Mouse (Mus musculus): ENCODE data around the gene 4930444G20Rik. TPM values are rescaled to one million over a fixed set of nuclear protein-coding genes. Genes with fewer than 3 reads are reported as not detected.
"Not testable (repeated sequence)": the region's sequence is repeated elsewhere in the genome, so short reads cannot be mapped to it uniquely, and the experiment has no call there.

The 4930444G20Rik gene
- not detected in 2 replicates for polyA plus RNA-seq (2014; fragmentation: Nextera tagmentation; extraction: Ambion mirVana)

GRCm38 (mm10) chr10:22067979-22068378, at the start of gene 4930444G20Rik:
Gene 4930444G20Rik, minus strand, starts transcription at chr10:22068079.
- not testable (repeated sequence) for DNase-seq (ENCODE audit: low spot score); H3K4me2 ChIP-seq (ENCODE audit: low read depth); ATAC-seq (ENCODE audit: insufficient read depth, low FRiP score, low TSS enrichment); H3K4me1 ChIP-seq (ENCODE audit: control insufficient read depth, insufficient read depth, low read length); H3K9me3 ChIP-seq (ENCODE audit: control insufficient read depth, low read length); H3K27me3 ChIP-seq (ENCODE audit: control insufficient read depth, insufficient read depth, low read length); H3K9ac ChIP-seq (ENCODE audit: low read length); H3K27ac ChIP-seq (ENCODE audit: low read depth, low read length); H3K36me3 ChIP-seq (ENCODE audit: control insufficient read depth, insufficient read depth, low read length); H3K4me3 ChIP-seq (ENCODE audit: low read depth, low read length)
- 88% methylated on average over 7 of the region's 7 CpGs for WGBS

- Histone ChIP-seq H3K27ac (ENCODE audit: low read depth, low read length) (no peak overlapping the region), H3K27me3 (ENCODE audit: control insufficient read depth, insufficient read depth, low read length) (no peaks in the 10 kb centered on the region), H3K4me3 (ENCODE audit: low read depth, low read length) (no peak overlapping the region), H3K4me2 (ENCODE audit: low read depth) (no peak overlapping the region), H3K9me3 (ENCODE audit: control insufficient read depth, low read length) (no peaks in the 10 kb centered on the region), H3K9ac (ENCODE audit: low read length) (no peak overlapping the region), H3K36me3 (ENCODE audit: control insufficient read depth, insufficient read depth, low read length) (no peaks in the 10 kb centered on the region), H3K4me1 (ENCODE audit: control insufficient read depth, insufficient read depth, low read length) (no peaks in the 10 kb centered on the region)
- 82% methylated on average over 2 of the region's 2 CpGs for WGBS
- no peak for ATAC-seq (ENCODE audit: insufficient read depth, low FRiP score, low TSS enrichment)
- no peak for DNase-seq (ENCODE audit: low spot score)
Observed at GRCm38 (mm10) chr10:22074531-22074930, 6.7 kb upstream of the 4930444G20Rik start.

- Histone ChIP-seq H3K27ac (ENCODE audit: low read depth, low read length) (no peak overlapping the region), H3K9me3 (ENCODE audit: control insufficient read depth, low read length) (no peaks in the 10 kb centered on the region), H3K36me3 (ENCODE audit: control insufficient read depth, insufficient read depth, low read length) (no peaks in the 10 kb centered on the region), H3K27me3 (ENCODE audit: control insufficient read depth, insufficient read depth, low read length) (no peaks in the 10 kb centered on the region), H3K4me3 (ENCODE audit: low read depth, low read length) (no peak overlapping the region), H3K9ac (ENCODE audit: low read length) (no peak overlapping the region), H3K4me1 (ENCODE audit: control insufficient read depth, insufficient read depth, low read length) (no peaks in the 10 kb centered on the region), H3K4me2 (ENCODE audit: low read depth) (no peak overlapping the region)
- WGBS = 63% methylated on average over 2 of the region's 2 CpGs
- DNase-seq (ENCODE audit: low spot score) (no peak), ATAC-seq (ENCODE audit: insufficient read depth, low FRiP score, low TSS enrichment) (no peak)
Observed at GRCm38 (mm10) chr10:22072739-22073138, 4.9 kb upstream of the 4930444G20Rik start.

DNA sequence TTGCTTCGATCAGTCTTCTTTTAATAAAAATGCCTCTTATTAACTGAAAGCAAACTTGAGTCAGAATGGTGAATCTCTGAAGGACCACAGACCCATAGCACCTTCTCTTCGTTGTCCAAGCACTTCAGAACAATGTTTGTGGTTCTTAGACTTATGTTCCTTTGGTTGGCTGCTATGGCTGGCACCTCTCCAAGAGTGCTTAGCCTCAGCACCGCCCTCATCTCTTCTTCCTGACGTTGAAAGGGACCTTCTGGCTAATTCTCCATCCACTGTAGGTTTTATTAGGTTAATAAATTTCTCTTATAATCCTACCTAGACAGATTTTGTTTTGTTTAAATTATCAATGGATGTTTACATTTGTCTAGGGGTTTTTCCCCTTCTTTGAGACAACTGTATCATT, 2.7 kb upstream of the 4930444G20Rik start:
- DNase-seq (ENCODE audit: low spot score) (no peak), ATAC-seq (ENCODE audit: insufficient read depth, low FRiP score, low TSS enrichment) (no peak)
- Histone ChIP-seq H3K27me3 (ENCODE audit: control insufficient read depth, insufficient read depth, low read length) (no peaks in the 10 kb centered on the region), H3K9me3 (ENCODE audit: control insufficient read depth, low read length) (no peaks in the 10 kb centered on the region), H3K9ac (ENCODE audit: low read length) (no peak overlapping the region), H3K27ac (ENCODE audit: low read depth, low read length) (no peak overlapping the region), H3K36me3 (ENCODE audit: control insufficient read depth, insufficient read depth, low read length) (no peaks in the 10 kb centered on the region), H3K4me1 (ENCODE audit: control insufficient read depth, insufficient read depth, low read length) (no peaks in the 10 kb centered on the region), H3K4me2 (ENCODE audit: low read depth) (no peak overlapping the region), H3K4me3 (ENCODE audit: low read depth, low read length) (no peak overlapping the region)
- WGBS = 74% methylated on average over 4 of the region's 4 CpGs

DNA sequence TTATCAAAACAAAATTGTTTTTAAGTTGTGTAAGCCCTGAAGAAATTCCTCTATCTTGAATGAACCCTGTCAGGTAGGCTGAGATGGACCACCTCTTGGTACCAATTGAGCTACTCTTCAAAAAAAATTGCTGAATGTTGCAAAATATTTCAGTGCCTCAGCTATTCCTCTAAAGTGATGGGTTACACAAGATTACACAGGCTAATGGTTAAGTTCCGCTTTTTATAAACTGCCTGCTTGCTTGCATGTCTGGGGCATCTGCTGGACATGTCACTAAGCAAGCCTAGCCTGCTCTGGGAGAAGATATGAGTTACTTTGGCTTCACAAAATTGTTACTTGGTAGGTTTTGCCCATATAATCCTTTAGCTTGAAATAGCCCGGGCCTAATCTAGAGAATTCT, 2.3 kb upstream of the 4930444G20Rik start:
- no peaks in the 10 kb centered on the region for H3K9me3 ChIP-seq (ENCODE audit: control insufficient read depth, low read length)
- H3K9ac ChIP-seq (ENCODE audit: low read length) = no peak overlapping the region
- H3K27me3 ChIP-seq (ENCODE audit: control insufficient read depth, insufficient read depth, low read length) = no peaks in the 10 kb centered on the region
- WGBS = 94% methylated on average over 2 of the region's 2 CpGs
- H3K36me3 ChIP-seq (ENCODE audit: control insufficient read depth, insufficient read depth, low read length) = no peaks in the 10 kb centered on the region
- DNase-seq (ENCODE audit: low spot score) (no peak), ATAC-seq (ENCODE audit: insufficient read depth, low FRiP score, low TSS enrichment) (no peak)
- H3K4me1 ChIP-seq (ENCODE audit: control insufficient read depth, insufficient read depth, low read length) = no peaks in the 10 kb centered on the region
- no peak overlapping the region for H3K4me2 ChIP-seq (ENCODE audit: low read depth)
- no peak overlapping the region for H3K4me3 ChIP-seq (ENCODE audit: low read depth, low read length)
- H3K27ac ChIP-seq (ENCODE audit: low read depth, low read length) = no peak overlapping the region

DNA sequence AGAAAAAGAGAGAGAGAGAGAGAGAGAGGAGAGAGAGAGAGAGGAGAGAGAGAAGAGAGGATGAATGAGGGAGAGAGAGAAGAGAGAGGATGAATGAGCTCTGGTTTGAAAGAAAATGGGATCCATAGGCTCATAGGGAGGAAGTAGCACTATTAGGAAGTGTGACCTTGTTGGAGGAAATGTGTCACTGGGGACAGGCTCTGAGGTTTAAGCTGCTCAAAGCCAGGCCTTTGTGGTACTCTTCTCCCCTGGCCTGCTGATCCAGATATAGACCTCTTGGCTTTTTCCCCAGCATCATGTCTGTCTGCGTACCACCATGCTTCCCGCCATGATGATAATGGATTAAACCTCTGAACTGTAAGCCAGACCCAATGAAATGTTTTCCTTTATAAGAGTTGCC, 8.5 kb downstream of the 4930444G20Rik start:
- Histone ChIP-seq H3K4me2 (ENCODE audit: low read depth) (peak overlapping the region; percentile 70; the same call in 1 of the 2 replicates), H3K4me3 (ENCODE audit: low read depth, low read length) (no peak overlapping the region), H3K36me3 (ENCODE audit: control insufficient read depth, insufficient read depth, low read length) (no peaks in the 10 kb centered on the region), H3K27ac (ENCODE audit: low read depth, low read length) (no peak overlapping the region), H3K4me1 (ENCODE audit: control insufficient read depth, insufficient read depth, low read length) (no peaks in the 10 kb centered on the region), H3K9me3 (ENCODE audit: control insufficient read depth, low read length) (no peaks in the 10 kb centered on the region), H3K27me3 (ENCODE audit: control insufficient read depth, insufficient read depth, low read length) (no peaks in the 10 kb centered on the region), H3K9ac (ENCODE audit: low read length) (no peak overlapping the region)
- ATAC-seq (ENCODE audit: insufficient read depth, low FRiP score, low TSS enrichment) = no peak
- WGBS = 81% methylated on average over 2 of the region's 2 CpGs
- DNase-seq (ENCODE audit: low spot score) = no peak

DNA sequence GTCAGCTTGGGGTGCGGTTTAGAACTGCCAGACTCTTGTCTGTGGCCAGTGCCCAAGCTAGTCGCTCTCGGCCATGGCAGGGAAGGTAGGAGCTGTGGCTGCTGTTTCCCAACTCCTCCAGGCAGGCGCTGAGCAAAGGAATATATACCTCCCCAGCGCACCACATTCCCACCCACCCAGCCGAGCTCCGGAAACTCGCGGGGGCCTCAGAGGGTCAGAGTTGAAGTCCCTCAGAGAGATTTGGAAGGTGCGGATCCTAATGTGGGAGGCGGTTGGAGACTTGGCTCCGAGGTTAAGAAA, 8.9 kb downstream of the 4930444G20Rik start:
- Histone ChIP-seq H3K4me3 (ENCODE audit: low read depth, low read length) (peak overlapping the region; percentile 42), H3K27me3 (ENCODE audit: control insufficient read depth, insufficient read depth, low read length) (no peaks in the 10 kb centered on the region), H3K9ac (ENCODE audit: low read length) (peak overlapping the region; percentile 26), H3K36me3 (ENCODE audit: control insufficient read depth, insufficient read depth, low read length) (no peaks in the 10 kb centered on the region), H3K4me2 (ENCODE audit: low read depth) (peak overlapping the region; percentile 70), H3K9me3 (ENCODE audit: control insufficient read depth, low read length) (no peaks in the 10 kb centered on the region), H3K27ac (ENCODE audit: low read depth, low read length) (no peak overlapping the region), H3K4me1 (ENCODE audit: control insufficient read depth, insufficient read depth, low read length) (no peaks in the 10 kb centered on the region)
- DNase-seq (ENCODE audit: low spot score) = no peak
- WGBS = 22% methylated on average over 12 of the region's 12 CpGs
- no peak for ATAC-seq (ENCODE audit: insufficient read depth, low FRiP score, low TSS enrichment)

DNA sequence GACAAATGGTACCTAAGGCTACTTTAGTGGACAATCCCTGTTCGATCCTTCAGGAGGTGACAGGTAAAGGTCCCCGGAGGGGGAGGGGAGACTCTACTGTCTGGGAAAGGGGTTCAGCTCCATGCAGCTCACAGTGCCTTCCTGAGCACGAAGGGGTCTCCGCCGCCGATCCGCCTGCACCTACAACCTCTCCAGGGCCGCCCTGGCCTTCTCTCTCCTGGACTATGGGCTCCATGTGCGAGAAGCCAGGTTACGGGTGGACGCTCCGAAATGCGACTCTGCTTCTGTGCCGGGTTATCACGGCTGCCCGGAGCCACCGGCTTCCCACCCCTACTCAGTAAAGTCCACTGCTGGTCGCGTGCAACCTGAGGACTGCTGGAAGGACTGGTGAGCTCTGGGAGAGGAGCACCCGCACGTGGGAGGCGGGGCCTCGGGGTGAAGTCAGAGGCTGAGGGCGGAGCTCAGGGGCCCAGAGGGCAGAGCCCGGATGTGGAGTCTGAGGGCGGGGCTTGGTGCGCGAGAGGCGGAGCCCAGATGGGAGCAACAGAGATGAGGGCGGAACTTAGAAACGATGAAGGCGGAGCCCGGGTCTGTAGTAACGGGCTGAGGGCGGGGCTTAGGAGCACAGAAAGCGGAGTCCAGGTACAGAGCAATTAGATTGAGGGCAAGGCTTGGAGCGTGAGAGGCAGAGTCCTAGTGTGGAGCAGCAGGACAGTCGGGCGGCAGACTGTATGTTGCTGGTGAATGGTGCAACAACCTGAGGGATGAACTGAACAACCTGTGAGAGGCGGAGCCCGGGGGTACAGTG, 9.5 kb downstream of the 4930444G20Rik start:
- no peak overlapping the region for H3K27ac ChIP-seq (ENCODE audit: low read depth, low read length)
- H3K4me2 ChIP-seq (ENCODE audit: low read depth) = peak overlapping the region; percentile 70
- DNase-seq (ENCODE audit: low spot score) = peak; percentile 97
- H3K36me3 ChIP-seq (ENCODE audit: control insufficient read depth, insufficient read depth, low read length) = no peaks in the 10 kb centered on the region
- peak overlapping the region; percentile 53 for H3K9ac ChIP-seq (ENCODE audit: low read length)
- ATAC-seq (ENCODE audit: insufficient read depth, low FRiP score, low TSS enrichment) = peak; percentile 98
- no peaks in the 10 kb centered on the region for H3K27me3 ChIP-seq (ENCODE audit: control insufficient read depth, insufficient read depth, low read length)
- H3K4me3 ChIP-seq (ENCODE audit: low read depth, low read length) = peak overlapping the region; percentile 42
- H3K9me3 ChIP-seq (ENCODE audit: control insufficient read depth, low read length) = no peaks in the 10 kb centered on the region
- no peaks in the 10 kb centered on the region for H3K4me1 ChIP-seq (ENCODE audit: control insufficient read depth, insufficient read depth, low read length)
- WGBS = 14% methylated on average over 41 of the region's 41 CpGs

GRCm38 (mm10) chr10:22055308-22055707, 12.6 kb downstream of the 4930444G20Rik start:
- no peaks in the 10 kb centered on the region for H3K27me3 ChIP-seq (ENCODE audit: control insufficient read depth, insufficient read depth, low read length)
- H3K9me3 ChIP-seq (ENCODE audit: control insufficient read depth, low read length) = no peaks in the 10 kb centered on the region
- H3K27ac ChIP-seq (ENCODE audit: low read depth, low read length) = no peak overlapping the region
- no peak for ATAC-seq (ENCODE audit: insufficient read depth, low FRiP score, low TSS enrichment)
- no peak overlapping the region for H3K4me2 ChIP-seq (ENCODE audit: low read depth)
- no peak overlapping the region for H3K4me3 ChIP-seq (ENCODE audit: low read depth, low read length)
- no peak overlapping the region for H3K9ac ChIP-seq (ENCODE audit: low read length)
- H3K36me3 ChIP-seq (ENCODE audit: control insufficient read depth, insufficient read depth, low read length) = no peaks in the 10 kb centered on the region
- no peaks in the 10 kb centered on the region for H3K4me1 ChIP-seq (ENCODE audit: control insufficient read depth, insufficient read depth, low read length)
- no peak for DNase-seq (ENCODE audit: low spot score)
